Mouse (Mus musculus) right cerebral cortex, postnatal 4 days (tissue): Measurements from ENCODE around the gene Igsf1.

Experiments
- DNase-seq: peaks from one replicate; pipeline ENCODE4 v3.0.0-alpha.2; 2022

Igsf1 gene

DNA sequence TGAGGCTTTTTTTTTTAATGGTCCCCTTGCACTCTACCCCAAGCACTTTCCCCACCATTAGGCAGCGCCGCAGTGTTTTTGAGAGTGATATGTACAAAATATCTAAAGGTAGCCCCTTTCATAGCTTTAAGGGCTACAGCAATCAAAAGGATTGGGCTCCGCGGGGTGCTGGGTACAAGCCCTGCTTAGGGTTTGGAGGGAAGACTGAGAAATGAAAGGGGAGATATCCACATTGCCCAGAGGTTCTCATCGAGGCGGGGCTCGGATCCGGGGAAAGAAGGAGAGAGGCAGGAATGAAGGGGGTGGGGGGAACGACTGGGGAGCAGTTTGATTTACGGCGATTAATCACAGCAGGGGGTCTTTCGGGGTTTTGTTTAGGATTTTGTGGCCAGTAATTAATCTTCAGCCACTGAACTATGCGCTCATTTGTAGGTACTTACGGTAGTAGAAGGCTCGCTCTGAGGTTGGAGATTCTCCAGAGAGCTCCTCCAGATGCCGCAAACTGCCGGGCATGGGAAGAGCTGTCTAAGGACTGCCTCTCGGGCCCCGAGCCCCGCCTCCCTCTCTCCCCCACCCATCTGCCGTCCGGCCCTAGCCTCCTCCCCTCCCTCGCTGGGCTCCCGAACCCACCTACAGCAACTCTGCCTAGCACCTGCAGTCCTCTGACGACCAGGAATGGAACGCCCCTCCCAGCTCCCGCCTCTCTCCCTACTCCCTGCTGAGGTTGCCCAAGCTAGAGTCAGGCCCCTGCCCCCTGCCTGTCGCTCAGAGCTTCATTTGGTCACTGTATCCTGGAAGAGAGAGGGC lies at the start of gene Igsf1:
Gene Igsf1 (minus strand): TSS at position 537 of the 807 bp plus-strand sequence.
- peak; percentile 32 for DNase-seq

DNA sequence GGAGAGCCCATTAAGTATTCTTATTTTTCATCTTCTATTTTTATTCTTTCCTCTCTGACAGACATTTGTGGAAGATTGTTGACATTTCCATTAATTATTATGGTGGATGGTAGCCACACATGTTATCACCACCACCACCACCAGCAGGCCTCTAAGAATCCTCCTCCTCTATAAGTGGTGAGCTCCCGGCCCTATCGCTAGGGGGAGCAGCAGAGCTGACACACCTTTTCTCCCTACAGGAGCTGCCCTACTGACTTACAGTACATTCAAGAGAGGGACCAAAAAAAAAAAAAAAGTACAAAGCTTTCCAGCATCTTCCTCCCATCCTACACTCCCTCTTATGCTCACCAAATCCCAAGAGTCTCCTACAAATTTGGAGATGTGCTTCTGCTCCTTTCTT lies 26.7 kb downstream of the Igsf1 start:
- no peak for DNase-seq

DNA sequence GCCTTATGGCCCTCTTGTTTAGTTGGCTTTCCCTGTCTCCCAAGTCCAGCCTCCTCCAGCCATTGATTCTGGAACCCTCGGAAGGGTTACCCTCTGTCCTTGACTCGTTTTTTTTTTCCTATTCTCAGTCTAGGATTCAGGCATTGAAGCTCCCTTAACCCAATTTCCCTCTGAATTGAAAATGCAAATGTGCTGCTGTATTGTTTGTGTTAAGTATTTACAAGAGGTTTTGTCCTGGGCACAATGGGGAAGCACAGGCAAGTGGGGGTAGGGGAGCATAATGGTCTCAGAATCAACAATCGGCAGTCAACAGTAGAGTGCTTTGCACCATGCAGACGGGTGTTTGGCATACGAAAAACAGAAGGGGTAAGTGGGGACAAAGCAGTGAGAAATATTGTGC lies 52.4 kb downstream of the Igsf1 start:
- no peak for DNase-seq

DNA sequence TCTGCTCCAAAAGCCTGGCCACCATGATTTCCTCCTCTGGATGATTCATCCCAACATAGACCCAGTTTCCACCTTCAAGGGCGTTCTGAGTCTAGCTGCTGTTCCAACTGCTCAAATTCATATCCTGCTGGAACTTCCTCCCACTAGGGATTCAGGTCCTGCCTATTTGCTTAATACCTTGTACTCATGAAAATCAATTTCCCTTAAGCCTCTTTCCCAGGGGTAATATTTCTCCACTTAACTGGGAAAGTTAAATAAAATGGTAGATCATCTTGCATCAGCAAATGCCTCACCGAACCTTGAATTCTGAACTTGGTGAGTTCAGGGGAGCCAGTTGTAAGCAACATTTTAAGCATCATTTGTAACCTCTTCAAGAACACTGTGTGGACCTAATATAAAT lies 62.6 kb downstream of the Igsf1 start, which contains the start of gene Olfr1321:
Gene Olfr1321 (minus strand): TSS at position 101 of the 400 bp plus-strand sequence.
- DNase-seq, result no peak
